Mouse (Mus musculus): ENCODE results near the gene Tmem167b. TPM values are rescaled to one million over a fixed set of nuclear protein-coding genes. Genes with fewer than 3 reads are reported as not detected.
A peak's percentile ranks its signal among the peaks of the same experiment; 100 is the strongest.
"Not testable (repeated sequence)": the region's sequence is repeated elsewhere in the genome, so short reads cannot be mapped to it uniquely, and the experiment has no call there.

Gene Tmem167b
- total RNA-seq (2015): 15.2 and 16.4 TPM in 2 replicates
- total RNA-seq (2017): 35.2 and 38.2 TPM in 2 replicates

DNA sequence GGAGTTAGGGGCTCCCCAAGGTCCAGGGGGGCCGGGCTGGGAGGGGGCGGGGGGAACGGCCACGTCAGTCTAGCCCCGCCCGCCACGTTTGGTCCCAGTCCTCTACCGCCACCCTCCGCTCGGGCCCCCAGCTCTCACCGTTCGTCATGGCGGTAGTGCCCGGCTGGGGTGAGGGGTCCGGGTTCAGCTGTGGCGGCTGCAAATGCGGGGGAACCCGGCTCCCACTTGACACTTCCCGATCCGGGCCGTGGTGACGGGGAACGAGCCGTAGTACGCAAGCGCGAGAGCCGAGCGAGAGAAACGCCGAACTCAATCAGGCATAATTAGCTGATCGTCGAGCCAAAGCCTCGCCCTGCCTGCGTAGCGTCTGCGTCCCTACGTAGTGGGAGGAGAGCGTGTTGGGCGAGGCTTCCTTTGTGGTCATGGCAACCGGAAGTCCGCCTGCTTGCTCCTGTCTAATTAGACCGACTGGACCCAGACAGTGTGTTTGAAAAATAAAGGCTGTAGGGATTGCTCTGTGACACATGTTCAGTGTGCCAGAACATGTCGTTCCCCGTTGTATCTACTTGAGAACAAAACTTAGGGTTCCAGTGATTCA is at the start of gene Tmem167b:
Gene Tmem167b, minus strand, starts transcription at position 334 of the 598 bp plus-strand sequence.
- ATAC-seq (replicated peaks; ENCODE audit: poor library complexity): peak; percentile 90

DNA sequence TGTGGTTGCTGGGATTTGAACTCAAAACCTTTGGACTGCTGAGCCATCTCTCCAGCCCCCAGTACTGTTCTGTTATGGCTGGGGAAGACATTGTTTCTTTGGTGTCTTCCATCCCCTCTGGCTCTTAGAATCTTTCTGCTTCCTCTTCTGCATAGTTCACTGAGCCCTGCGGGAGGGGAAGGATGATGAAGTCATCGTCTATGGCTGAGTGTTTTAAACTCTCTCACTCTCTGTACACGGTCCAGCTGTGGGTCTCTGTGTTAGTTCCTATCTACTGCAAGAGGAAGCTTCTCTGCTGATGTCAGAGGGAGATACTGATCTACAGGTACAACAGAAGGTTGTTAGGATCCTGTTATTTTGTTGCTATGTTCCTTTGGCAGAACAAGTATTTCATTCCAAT is 46.6 kb upstream of the Tmem167b start:
- ATAC-seq (replicated peaks; ENCODE audit: poor library complexity): 0 out of 2 replicates have a peak, but pooled peaks have one; percentile 34

DNA sequence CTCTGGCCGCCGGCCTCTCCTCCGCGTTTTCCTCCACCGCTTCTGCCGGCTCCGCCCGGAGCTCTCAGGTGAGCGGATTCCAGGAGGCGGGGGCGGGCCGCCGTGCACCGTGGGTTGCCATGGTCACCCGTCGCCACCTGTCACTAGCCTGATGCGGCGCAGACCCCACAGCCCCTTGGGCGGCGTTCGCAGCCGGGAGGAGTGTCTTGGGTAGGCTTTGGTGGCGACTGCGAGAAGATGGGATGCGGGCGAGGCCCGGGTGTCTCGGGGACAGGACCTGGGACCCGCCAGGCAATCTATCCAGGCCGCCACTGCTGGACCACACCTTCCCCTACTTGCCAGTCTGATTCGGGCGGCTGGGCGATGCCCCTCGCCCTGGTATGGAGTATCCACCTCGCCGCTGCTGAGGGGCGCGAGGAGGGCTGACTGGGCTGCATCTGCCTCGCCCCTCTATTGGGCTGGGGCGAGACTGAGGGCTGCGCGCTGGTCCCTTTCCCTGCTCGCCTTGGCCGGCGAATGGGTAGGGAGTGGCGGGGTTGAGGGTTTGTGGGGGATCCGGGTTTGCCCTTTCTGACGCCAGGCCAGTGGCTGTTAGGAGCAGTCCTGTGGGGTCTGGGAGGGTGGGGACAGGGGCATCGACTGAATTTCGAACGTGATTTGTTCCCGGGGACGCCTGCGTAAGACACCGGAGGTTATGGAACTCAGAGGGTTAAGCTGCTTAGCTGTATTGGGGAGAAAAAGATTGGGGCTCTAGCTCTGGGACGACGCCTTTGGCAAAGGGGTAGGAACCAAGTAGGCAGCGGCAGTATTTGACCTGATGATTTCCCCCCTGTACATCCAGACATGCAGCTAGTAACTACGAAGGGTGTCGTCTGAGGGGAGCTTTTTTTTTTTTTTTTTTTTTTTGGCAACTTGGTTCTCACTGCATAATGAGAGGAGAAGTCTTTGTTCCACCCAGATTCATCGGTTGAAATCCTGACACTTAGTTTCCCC is 29.6 kb upstream of the Tmem167b start:
- peak; percentile 10; the same call in 1 of the 2 replicates for ATAC-seq (replicated peaks; ENCODE audit: poor library complexity)

DNA sequence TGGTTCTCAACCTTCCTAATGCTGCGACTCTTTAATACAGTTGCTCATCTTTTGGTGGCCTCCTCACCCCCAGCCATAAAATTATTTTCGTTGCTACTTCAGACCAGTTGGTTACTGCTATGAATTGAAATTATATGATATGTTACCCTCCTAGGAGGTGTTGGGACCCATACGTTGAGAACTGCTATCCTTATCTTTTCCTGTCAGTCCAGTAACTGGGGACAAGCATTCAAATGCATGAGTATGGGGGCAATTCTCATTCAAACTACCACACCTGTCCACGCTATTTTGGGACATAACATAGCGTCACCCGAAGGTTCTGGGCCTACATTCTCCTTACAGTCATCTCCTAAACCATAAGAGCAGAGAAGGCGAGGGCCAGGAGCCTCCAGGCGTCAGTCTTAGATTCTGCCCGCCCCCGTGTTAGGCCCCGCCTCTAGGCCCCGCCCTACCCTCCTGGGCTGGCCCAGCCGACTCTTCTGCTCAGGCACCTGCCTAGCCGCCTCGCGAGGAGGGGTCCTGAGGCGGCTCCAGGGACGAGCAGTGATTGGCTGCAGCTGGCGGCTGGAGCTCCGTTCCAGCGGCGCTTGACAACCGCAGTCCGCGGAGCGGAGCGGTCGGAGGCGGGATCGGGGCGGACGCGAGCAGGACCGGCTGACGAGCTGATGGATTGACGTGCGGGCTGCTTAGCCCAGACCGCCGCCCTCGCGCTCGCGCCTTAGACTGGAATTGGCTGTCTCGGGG is 28.7 kb upstream of the Tmem167b start, which contains the start of gene Wdr47:
Gene Wdr47, plus strand, starts transcription at position 494 of the 744 bp plus-strand sequence.
- peak; percentile 99 for ATAC-seq (replicated peaks; ENCODE audit: poor library complexity)

DNA sequence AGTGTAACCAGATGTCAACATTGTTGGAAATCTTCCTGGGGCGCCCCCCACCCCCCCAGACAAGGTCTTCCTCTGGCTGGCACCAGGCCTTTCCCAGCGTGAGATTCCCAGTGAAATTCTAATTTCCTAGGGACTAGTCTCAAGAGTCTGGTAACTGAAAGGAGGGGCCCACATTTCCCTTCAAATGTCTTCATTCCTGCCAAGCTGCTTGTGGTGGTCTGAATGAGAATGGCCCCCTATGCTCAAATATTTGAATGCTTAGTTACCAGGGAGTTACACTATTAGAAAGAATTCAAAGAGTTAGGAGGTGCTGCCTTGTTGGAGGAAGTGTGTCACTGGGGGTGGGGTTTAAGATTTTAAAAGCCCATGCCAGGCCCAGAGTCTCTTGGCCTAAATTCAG is 26.2 kb upstream of the Tmem167b start:
- no peak for ATAC-seq (replicated peaks; ENCODE audit: poor library complexity)

DNA sequence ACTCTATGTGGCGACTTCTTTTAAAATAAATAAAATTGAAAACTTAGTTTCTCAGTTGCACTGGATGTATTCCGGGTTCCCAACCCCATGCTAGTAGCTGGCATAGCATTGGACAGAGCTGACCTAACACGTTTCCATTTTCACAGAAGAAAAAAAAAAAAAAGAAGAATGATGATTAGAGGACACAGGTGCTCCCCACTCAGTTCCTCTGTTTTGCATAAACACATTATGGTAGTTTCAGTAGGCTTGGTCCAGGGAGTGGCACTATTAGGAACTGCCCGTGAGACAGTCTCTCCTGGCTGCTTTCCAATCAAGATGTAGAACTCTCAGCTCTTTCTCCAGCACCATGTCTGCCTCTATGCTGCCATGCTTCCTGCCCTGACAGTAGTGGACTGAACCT is 22.3 kb upstream of the Tmem167b start:
- ATAC-seq (replicated peaks; ENCODE audit: poor library complexity): 0 out of 2 replicates have a peak, but pooled peaks have one; percentile 42

DNA sequence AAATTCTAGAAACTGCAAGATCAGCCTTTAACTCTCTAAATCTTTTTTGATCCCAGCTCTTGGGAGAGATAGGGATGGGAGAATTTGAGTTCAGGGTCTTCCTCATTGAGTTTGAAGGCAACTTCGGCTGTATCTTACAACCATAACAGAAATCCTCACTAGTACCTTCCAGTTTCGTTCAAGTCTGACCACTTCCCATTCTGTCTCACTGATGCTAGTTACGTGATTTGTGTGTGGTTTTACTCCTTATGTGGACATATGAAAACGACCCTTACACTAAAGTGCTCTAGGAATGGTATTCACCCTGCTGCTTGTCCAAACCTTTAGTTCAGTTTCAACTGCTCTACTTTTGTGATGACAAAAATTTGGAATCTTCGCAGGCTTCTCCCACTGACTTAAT is 11.8 kb upstream of the Tmem167b start:
- ATAC-seq (replicated peaks; ENCODE audit: poor library complexity): peak; percentile 30; the same call in 1 of the 2 replicates

DNA sequence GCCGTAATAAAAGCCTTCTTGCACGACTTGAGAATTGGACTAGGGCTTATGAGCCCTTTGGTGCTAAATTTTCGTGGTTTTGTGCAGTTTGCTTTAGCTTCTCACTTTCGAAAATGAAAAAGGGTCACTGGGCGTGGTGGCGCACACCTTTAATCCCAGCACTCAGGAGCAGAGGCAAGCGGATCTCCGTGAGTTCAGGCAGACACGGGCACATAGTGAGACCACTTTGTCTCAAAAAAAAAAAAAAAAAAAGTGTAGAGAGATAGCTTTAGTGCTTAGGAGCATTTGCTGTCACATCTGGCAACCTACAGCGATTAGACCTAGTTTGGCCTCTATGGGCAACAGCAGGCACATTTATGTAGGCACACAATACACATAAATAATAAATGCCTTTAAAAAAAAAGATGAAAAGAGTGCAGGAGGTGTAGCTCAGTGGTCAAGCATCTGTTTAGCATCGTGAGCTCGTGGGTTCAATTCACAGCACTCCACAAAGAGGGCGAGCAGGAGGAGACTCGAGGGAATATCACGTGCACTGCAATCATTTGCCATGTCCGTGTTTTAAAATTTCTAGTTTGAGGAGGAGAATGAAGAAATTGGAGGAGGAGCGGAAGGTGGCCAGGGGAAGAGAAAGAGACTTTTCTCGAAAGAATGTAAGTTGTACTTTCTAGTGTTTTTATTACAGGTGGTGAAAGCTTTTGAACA is 10.2 kb upstream of the Tmem167b start:
- ATAC-seq (replicated peaks; ENCODE audit: poor library complexity): no peak

DNA sequence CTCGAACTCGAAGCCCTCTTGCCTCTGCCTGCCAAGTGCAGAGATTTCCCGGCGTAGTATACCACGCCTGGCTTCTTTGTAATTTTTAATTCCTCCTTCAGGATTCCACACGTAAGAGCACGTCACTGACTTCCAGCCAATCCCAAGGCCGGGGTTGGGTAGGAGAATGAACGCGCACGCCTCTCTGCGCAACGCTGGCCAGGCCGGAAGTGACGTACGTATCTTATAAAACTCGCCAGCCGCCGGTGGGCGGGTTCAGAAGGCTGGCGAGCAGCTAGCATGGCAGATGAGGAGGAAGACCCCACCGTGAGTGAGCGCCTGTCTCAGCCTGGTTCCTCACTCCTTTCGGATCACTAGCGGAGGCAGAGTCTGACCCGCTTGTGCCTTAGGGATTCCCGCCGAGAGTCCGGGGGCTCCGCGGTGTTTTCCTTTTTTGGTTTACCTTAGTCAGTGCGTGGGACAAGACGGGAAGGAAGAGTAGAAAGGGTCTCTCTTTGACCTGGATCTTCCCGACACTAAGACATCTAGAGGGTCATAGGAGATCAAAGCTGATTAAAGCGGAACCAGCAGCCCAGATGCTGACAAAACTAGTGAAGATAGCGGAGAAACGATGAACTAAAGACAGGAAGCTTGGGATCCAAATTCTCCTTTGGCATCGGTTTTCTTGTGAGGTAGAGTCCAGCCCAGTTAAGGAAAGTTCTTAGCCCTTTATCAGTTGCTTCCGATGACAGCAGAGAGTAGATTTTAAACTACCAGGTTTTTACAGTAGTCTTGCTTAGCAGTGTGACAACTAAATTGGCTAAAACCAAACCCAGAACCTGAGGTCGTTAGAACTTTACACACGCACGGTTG is 9.4 kb upstream of the Tmem167b start, which contains the start of gene Taf13:
Gene Taf13, plus strand, starts transcription at position 256 of the 852 bp plus-strand sequence.
- peak; percentile 96 for ATAC-seq (replicated peaks; ENCODE audit: poor library complexity)

DNA sequence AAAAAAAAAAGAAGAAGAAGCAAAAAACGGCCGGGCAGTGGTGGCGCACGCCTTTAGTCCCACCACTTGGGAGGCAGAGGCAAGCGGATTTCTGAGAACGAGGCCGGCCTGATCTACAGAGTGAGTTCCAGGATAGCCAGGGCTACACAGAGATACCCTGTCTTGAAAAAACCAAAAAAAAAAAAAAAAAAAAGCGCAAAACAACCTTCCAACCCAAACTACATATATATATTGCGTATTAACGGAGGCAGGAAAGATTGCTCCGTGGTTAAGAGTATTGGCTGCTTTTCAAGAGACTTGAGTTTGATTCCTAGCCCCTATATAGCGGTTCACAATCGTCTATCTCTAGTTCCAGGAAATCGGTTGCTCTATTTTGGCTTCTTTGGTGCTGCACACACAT is 8.5 kb upstream of the Tmem167b start:
- no peak for ATAC-seq (replicated peaks; ENCODE audit: poor library complexity)

DNA sequence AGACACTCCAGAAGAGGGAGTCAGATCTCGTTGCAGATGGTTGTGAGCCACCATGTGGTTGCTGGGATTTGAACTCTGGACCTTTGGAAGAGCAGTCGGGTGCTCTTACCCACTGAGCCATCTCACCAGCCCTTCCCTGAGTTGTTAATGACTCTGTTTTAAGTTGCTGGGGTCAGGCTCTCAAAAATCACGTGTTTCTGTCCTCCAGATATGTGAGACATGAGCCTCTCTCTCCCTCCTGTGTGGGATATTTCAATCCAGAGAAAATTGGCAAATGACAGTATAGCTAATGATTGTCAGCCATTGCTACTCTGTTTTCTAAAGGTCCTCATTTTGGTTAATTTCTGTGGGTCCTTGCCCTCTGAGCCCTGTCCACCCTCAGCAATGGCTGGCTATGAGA is 7.4 kb upstream of the Tmem167b start:
- ATAC-seq (replicated peaks; ENCODE audit: poor library complexity): not testable (repeated sequence)

DNA sequence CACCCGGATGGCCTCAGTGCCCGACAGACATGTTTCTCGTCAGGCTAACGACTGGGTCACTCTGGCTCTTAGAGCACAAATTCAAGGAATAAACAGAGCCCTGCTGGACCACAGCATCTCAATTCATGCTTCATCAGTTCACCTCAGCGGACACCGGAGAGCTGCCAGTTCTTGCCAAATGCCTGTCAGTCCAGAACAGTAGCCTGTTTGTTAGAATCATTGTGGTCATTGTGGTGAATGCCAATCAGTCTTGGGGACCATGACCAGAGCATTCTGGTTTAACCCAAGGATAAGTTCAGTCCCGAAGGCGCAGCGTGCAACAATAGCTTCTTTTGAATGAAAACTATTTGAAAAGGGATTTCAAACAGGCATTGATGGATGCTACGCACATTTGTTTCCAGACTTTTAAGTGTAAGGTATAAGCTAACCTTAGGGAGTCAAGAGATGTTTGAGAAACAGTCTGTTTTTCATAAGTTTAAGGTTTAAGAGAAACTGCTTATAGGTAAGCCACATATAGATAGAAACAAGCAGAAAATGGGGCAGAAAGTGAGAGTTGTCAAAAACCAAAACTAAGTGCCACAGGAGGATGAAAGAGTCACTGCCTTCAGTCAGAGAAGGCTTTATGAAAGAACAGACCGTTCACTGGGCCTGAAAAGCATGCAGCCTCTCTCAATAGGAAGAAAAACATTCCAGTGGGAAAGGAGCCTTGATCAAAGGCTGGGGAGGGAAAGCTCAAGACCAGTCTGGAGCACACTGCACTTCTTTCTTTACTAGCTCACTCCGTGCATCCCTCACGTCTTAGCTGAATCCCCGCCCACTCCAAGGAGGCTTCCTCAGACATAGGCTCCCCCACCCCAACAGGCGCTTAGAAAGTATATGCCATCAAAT is 6.0 kb upstream of the Tmem167b start:
- no peak for ATAC-seq (replicated peaks; ENCODE audit: poor library complexity)

DNA sequence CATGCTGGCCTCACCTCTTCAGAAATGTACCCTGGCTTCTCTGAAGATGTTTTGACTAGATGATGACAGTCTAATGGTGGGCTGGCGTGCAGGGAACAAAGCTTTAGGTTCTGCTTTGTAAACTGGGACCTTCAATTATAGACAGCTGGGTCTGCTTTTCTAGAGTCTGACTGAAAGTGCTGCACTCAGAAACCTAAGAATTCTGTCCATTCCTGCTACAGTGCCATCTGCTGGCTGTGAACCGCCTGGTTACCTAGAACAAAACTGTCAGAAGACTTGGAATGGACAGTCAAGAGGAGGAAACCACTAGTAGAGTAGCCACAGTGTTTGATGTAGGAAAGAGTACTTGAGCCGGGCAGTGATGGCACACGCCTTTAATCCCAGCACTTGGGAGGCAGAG is 1.0 kb upstream of the Tmem167b start:
- peak; percentile 65 for ATAC-seq (replicated peaks; ENCODE audit: poor library complexity)

DNA sequence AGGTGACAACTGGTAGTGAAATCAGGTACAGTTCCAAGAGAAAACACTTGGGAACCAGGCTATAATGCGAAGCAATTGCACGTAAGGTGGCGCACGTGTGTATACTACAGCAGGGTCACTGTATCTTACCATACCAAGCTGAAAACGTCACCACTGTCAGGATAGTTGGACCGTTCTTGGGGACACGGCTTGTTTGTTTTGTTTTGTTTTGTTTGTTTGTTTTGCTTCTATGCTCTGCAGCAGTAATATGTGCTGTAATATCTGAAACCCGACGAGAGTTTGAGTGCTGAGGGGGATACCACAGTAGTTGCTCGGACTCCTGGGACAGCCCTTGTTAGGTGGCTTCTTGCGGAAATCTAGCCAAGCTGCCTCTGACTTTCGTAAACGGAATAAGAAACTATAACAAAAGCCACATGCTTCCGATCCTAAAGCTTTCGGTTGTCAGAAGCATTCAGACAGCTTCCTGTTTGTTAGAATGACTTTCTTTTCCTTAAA is 558 bp upstream of the Tmem167b start:
- ATAC-seq (replicated peaks; ENCODE audit: poor library complexity): peak; percentile 56

DNA sequence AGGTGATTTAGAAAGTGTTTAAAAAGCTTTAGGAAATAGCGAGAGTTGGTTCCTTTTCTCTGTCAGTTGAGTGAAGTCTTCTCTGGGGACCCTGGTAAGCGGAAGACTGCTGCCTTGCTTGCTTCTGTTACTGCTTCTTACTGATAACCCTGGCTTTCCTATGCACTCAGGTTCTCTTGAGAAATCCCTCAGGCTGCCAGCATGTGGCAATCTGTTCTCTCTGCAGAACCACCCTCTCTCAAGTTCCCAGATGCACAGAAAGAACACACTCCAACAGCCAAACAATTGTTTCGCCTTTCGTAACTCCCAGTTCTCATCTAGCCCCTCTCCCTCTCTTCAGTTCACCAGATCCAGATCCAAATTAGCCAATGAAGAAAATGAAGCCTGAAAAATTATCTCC is 4.4 kb downstream of the Tmem167b start:
- ATAC-seq (replicated peaks; ENCODE audit: poor library complexity): peak; percentile 13; the same call in 1 of the 2 replicates

DNA sequence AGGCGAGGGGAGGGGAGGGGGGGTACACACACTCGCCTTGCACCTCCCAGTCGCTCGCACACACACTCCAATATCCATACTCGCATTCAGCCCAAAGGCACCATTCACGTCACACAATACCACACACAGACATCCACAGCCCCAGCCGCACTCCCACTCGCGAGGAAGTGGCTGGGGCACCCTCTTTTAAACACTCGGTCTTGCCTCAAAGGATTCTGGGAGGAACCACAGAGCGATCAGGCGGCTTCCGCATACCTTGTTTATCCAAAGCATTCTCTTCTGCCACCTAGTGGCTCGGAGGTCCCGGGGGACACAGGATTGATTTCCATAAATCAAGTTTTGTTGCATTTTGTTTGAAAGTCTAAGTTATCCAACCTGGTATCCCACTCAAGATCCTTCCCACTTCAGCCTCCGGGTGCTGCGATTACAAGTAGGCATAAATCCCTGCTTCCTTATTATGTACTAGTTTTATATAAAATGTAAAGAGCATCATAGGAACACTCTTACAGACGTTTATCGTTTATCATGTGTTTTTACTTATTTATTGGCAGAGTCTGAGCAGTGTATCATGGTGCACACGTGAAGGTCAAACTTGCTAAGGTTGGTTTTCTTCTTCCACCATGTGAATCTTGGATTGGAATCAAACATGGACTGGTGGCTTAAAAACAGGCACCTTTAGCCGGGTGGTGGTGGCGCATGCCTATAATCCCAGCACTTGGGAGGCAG is 7.5 kb downstream of the Tmem167b start:
- peak; percentile 98 for ATAC-seq (replicated peaks; ENCODE audit: poor library complexity)

DNA sequence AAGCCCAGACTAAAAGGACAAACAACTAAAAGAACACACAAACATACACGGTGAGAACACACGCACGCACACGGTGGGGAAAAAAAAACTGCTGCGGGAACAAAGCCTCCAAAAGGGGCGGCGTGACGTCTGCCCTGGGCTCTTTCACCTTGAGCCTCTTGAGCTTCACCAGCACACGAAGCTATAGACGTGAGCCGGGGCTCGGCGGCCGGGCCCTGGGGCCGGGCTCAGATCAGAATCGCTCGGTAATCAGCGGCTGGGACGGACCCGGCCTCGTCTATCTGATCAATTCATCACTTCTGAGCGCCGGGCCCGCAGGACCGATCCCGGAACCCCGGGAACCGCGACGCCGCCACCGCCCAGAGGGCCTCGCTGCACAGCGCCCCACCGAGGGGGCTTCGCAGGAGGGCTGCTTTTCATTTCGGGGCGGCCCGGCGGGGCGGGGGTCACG is 8.1 kb downstream of the Tmem167b start:
- peak; percentile 38 for ATAC-seq (replicated peaks; ENCODE audit: poor library complexity)
